Mouse (Mus musculus) forebrain, embryonic 12.5 days (tissue): ENCODE measurements around the gene Dgkb. TPM values are rescaled to one million over a fixed set of nuclear protein-coding genes. Genes with fewer than 3 reads are reported as not detected.

Experiments used
- ATAC-seq: fragments of 200-750 bp; cut with Nextera tagmentation; 2 replicates; pipeline ENCODE4 v1.8.0; 2017; ENCODE audit warnings: moderate TSS enrichment; ENCODE audit not compliant: low FRiP score
- H3K27ac ChIP-seq: fragments of 300-500 bp; sonication (generic); 2 replicates; pipeline ENCODE4 v1.5.1; 2016; ENCODE audit warnings: mild to moderate bottlenecking
- H3K27me3 ChIP-seq: fragments of 300-500 bp; sonication (generic); 2 replicates; pipeline ENCODE4 v1.6.1; 2016; ENCODE audit warnings: mild to moderate bottlenecking
- H3K36me3 ChIP-seq: fragments of 300-500 bp; sonication (generic); replicated peaks from 2 replicates; pipeline ENCODE4 v1.6.1; 2016; ENCODE audit warnings: mild to moderate bottlenecking
- H3K4me1 ChIP-seq: fragments of 300-500 bp; sonication (generic); 2 replicates; pipeline ENCODE4 v1.6.1; 2016
- H3K4me2 ChIP-seq: fragments of 300-500 bp; sonication (generic); 2 replicates; pipeline ENCODE4 v1.6.1; 2016; ENCODE audit warnings: mild to moderate bottlenecking, moderate library complexity
- H3K4me3 ChIP-seq: fragments of 300-500 bp; sonication (generic); replicated peaks from 2 replicates; pipeline ENCODE4 v1.5.1; 2016; ENCODE audit warnings: mild to moderate bottlenecking
- H3K9ac ChIP-seq: fragments of 300-500 bp; sonication (generic); 2 replicates; pipeline ENCODE4 v1.6.1; 2016; ENCODE audit warnings: mild to moderate bottlenecking
- H3K9me3 ChIP-seq: fragments of 300-500 bp; sonication (generic); 2 replicates; pipeline ENCODE4 v1.6.1; 2016
- WGBS: fragments of 180-500 bp; shearing (Covaris S2); methylation state at CpG from one replicate; pipeline ENCODE4 v1.1.7; 2016; 5-methylcytosine and 5-hydroxymethylcytosine counted together
- polyA plus RNA-seq: library from polyadenylated mRNA; unstranded; fragments of >200 nt; fragmentation: Nextera tagmentation; extraction: Ambion mirVana; gene quantifications from 2 replicates; pipeline ENCODE4 v1.2.1, GENCODE M21; 2016

Dgkb gene
- 2.7 and 2.9 TPM in 2 replicates for polyA plus RNA-seq

- H3K4me2 ChIP-seq: no peak within 1 kb of the TSS
- WGBS: 57% methylated on average over 3 of the region's 3 CpGs
- no peak for ATAC-seq
These were observed at the start of gene Dgkb for GRCm38 (mm10) chr12:37817426-37817825. Dgkb (plus strand) TSS chr12:37817726.

DNA sequence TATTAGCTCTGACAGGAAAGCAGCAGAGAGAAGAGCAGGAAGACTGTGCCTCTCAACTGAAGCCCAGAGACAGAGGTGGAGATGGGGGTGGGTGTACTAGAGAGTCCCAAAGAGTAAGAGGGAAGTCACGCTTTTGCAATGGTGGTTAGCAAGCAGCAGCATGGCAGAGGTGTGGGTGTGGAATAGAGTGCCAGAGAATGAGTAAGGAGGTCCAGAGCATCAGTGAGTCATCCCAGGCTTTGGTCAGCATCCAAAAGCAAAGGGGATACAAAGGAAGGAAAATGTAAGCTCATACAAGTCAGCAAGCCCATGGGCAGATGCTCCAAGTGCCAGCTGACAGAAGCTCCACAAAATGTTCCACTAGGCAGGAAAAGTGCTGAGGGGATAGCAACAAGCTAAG is 47.7 kb upstream of the Dgkb start:
- Histone ChIP-seq H3K9me3 (no peaks in the 10 kb centered on the region), H3K9ac (no peak overlapping the region), H3K27me3 (no peaks in the 10 kb centered on the region), H3K4me3 (no peak overlapping the region), H3K27ac (no peak overlapping the region), H3K4me1 (peaks cover 3% of the 10 kb centered on the region), H3K36me3 (no peaks in the 10 kb centered on the region), H3K4me2 (no peak overlapping the region)
- WGBS: 88% methylated on average over 1 of the region's 1 CpGs
- ATAC-seq: no peak

More at GRCm38 (mm10) chr12:37817426-37817825, at the start of gene Dgkb:
- Histone ChIP-seq H3K9me3 (no peaks in the 10 kb centered on the region), H3K4me1 (no peaks in the 10 kb centered on the region), H3K27ac (no peak within 1 kb of the TSS), H3K27me3 (no peaks in the 10 kb centered on the region), H3K9ac (no peak within 1 kb of the TSS), H3K36me3 (no peaks in the 10 kb centered on the region), H3K4me3 (no peak within 1 kb of the TSS)

DNA sequence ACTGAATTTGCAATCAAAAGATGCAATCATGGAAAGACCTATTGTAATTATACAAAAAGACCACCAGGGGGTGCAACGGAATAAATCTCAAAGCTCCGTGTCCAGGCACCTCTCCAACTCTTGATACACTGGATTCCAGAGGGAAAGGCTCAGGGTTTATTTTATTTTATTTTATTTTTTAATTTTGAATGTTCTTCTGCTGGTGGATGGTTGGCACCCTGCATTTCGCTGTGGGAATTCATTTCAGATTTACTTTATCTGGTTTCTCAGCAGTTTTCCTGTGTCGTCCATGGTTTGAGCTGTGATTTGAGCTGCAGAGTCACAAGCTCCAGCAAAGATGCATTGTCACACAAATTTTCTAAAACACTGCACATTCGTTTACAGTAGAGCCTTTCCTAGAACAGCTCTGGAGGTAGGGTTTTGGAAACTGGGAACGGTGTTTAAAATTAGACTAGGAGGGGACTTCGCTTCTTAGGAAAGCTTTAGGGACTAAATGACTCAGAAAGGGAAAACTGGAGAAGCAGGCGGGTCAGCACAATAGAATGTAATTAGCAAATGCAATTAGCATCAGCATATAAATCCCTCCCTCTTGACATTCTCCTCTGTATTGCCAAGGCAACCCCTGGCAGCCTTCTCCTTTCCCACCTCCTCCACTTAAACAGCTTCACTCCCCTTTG is 43.7 kb upstream of the Dgkb start:
- Histone ChIP-seq H3K36me3 (no peaks in the 10 kb centered on the region), H3K9me3 (no peaks in the 10 kb centered on the region), H3K27ac (peak overlapping the region; percentile 80), H3K9ac (no peak overlapping the region), H3K4me3 (peak overlapping the region; percentile 24), H3K27me3 (no peaks in the 10 kb centered on the region), H3K4me2 (peak overlapping the region; percentile 51), H3K4me1 (peaks cover 3% of the 10 kb centered on the region)
- 3% methylated on average over 8 of the region's 8 CpGs for WGBS
- ATAC-seq: peak; percentile 96

GRCm38 (mm10) chr12:37774591-37774990 is 42.9 kb upstream of the Dgkb start:
- Histone ChIP-seq H3K4me1 (peaks cover 3% of the 10 kb centered on the region), H3K27ac (no peak overlapping the region), H3K27me3 (no peaks in the 10 kb centered on the region), H3K9me3 (no peaks in the 10 kb centered on the region), H3K4me2 (no peak overlapping the region), H3K36me3 (no peaks in the 10 kb centered on the region), H3K4me3 (no peak overlapping the region), H3K9ac (no peak overlapping the region)
- ATAC-seq: peak; percentile 37; the same call in 1 of the 2 replicates
- WGBS: 39% methylated on average over 2 of the region's 2 CpGs

DNA sequence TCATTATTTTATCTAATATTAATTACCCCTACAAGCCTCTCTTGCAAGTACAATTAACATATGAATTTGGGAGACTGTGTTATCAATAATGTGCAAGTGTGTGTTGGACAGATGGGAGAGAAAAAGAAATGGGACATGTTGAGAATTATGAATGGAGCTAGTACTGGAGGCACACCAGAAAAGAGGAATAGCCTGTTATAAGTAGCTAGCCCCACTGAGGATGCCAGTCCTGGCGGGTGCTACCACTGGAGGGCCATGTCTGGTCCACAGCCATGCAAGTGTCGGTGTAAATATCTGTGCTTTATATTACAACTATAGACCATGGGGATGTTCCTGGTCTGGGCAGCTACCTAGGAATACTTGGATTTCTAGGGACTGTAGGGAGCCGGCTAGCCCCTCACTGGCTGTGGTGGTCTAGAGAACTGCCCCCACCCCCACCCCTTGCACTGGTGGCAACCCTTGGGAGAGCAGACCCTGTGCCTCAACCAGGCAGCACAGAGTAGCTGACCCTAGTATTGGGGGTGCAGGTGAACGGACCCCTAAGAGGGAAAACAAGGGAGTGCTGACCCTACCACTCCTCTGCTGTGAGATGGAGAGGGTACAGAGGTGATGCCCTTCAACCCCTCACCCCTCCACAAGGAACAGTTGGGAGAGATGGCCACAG is 21.1 kb upstream of the Dgkb start:
- Histone ChIP-seq H3K4me2 (no peak overlapping the region), H3K9ac (no peak overlapping the region), H3K27me3 (no peaks in the 10 kb centered on the region), H3K27ac (no peak overlapping the region), H3K4me1 (no peaks in the 10 kb centered on the region), H3K9me3 (no peaks in the 10 kb centered on the region), H3K36me3 (no peaks in the 10 kb centered on the region), H3K4me3 (no peak overlapping the region)
- ATAC-seq: no peak
- 93% methylated on average over 4 of the region's 4 CpGs for WGBS

DNA sequence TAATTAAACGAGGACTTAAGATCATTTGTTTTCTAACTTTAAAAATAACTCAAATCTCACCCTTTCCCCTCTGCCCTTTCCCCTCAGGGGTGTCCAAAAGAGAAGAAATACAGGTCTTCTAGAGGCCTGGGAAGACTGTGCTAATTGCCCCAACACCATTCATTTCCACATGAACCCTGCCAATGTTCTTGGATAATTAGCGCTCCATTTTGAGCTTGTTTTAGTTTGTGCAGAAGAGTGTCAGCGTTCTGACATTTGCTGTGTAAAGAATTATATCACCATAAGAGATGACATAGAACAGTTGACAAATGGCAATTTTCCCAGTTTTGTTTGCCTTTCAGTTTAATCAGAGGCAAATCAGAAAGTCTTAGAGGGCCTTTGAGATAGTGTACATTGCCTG is 3.4 kb upstream of the Dgkb start:
- Histone ChIP-seq H3K36me3 (no peaks in the 10 kb centered on the region), H3K9ac (no peak overlapping the region), H3K9me3 (no peaks in the 10 kb centered on the region), H3K27ac (no peak overlapping the region), H3K4me1 (no peaks in the 10 kb centered on the region), H3K4me2 (no peak overlapping the region), H3K4me3 (no peak overlapping the region), H3K27me3 (no peaks in the 10 kb centered on the region)
- 41% methylated on average over 3 of the region's 3 CpGs for WGBS
- ATAC-seq: no peak

DNA sequence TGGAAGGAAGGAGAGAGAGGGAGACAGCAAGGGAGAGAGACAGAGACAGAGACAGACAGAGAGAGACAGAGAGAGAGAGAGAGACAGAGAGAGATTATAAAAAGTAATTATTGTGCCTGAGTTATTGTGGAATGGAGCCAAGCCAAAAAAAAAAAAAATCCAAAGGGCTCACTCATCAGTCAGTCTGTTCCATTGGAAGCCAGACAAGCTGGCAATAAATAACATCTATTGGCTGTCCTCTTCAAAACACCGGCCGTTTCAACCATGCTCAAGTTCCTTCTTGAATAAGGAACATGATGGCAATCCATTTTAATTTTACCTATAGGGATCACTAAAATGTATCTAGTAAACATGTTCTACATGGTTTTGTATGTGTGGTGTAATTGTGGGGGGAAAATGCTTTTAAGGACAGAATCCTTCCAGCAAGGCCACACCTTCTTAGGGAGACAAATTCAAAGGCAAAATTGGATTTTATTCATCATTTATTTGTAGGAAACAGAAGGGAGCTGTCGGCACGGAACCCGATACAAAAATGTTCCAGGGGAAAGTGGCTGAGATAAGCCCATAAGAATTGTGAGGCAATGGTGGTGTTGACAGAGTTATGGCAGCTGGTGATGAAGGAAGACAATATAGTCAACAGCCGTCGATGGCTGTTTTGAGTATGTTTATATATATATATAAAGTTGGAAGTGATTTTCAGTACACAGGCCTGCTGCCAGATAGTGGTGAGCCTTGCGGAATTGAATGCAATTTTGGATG is 3.7 kb downstream of the Dgkb start:
- Histone ChIP-seq H3K4me2 (no peak overlapping the region), H3K27ac (no peak overlapping the region), H3K4me1 (no peaks in the 10 kb centered on the region), H3K9me3 (no peaks in the 10 kb centered on the region), H3K4me3 (no peak overlapping the region), H3K27me3 (no peaks in the 10 kb centered on the region), H3K9ac (no peak overlapping the region), H3K36me3 (no peaks in the 10 kb centered on the region)
- WGBS: 94% methylated on average over 8 of the region's 8 CpGs
- ATAC-seq: no peak

- Histone ChIP-seq H3K9me3 (no peaks in the 10 kb centered on the region), H3K9ac (peak overlapping the region; percentile 59), H3K27me3 (no peaks in the 10 kb centered on the region), H3K27ac (peak overlapping the region; percentile 36; the same call in 1 of the 2 replicates), H3K4me3 (peak overlapping the region; percentile 46), H3K36me3 (no peaks in the 10 kb centered on the region), H3K4me2 (peak overlapping the region; percentile 85), H3K4me1 (peaks cover 10% of the 10 kb centered on the region)
- peak; percentile 81 for ATAC-seq
- 1% methylated on average over 26 of the region's 26 CpGs for WGBS
These were observed 62.8 kb downstream of the Dgkb start for GRCm38 (mm10) chr12:37880042-37881017.

DNA sequence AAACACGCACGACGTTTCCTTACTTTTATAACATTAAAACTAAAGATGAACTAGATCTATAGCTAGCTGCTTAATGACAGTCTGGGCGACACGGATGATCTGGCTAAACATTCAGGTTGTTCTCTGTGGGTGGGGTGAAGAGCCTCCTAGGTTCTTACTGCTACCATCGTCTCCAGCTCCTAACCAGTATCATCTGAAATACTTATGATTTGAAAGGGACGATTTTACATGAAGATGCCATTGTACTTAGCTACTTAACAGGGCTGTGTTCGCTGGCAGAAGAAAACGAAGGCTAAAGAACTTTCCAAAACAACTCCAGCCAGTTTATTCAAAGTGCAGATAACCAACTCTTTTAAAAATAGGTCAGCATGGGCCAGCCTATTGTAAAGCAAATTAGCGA is 63.9 kb downstream of the Dgkb start:
- Histone ChIP-seq H3K4me1 (peaks cover 10% of the 10 kb centered on the region), H3K27ac (no peak overlapping the region), H3K4me2 (peak overlapping the region; percentile 85), H3K27me3 (no peaks in the 10 kb centered on the region), H3K36me3 (no peaks in the 10 kb centered on the region), H3K4me3 (peak overlapping the region; percentile 46), H3K9me3 (no peaks in the 10 kb centered on the region), H3K9ac (peak overlapping the region; percentile 59; the same call in 1 of the 2 replicates)
- WGBS: 2% methylated on average over 10 of the region's 10 CpGs
- no peak for ATAC-seq

DNA sequence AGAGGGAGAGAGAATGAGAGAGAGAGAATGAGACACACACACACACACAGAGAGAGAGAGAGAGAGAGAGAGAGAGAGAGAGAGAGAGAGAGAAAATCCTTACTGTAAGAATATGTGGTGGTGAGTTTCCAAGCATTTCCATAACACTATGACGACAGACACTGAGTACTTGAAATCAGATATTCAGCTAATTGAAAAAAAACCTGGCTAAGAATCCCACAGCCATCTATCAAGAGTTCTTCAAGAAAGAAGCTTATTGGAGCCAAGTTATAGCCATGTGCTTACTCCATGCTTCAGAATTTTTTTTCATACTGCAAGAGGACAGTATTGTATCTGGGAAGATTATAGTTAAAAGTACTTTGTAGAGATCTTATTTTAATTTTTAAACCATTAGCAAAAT is 65.3 kb downstream of the Dgkb start:
- Histone ChIP-seq H3K36me3 (no peaks in the 10 kb centered on the region), H3K27me3 (no peaks in the 10 kb centered on the region), H3K4me2 (no peak overlapping the region), H3K27ac (no peak overlapping the region), H3K9me3 (no peaks in the 10 kb centered on the region), H3K9ac (no peak overlapping the region), H3K4me3 (no peak overlapping the region), H3K4me1 (peaks cover 10% of the 10 kb centered on the region)
- no peak for ATAC-seq
- 72% methylated on average over 1 of the region's 1 CpGs for WGBS

- Histone ChIP-seq H3K27me3 (no peaks in the 10 kb centered on the region), H3K27ac (no peak overlapping the region), H3K4me3 (no peak overlapping the region), H3K9me3 (no peaks in the 10 kb centered on the region), H3K36me3 (no peaks in the 10 kb centered on the region), H3K4me2 (no peak overlapping the region), H3K9ac (no peak overlapping the region), H3K4me1 (peaks cover 10% of the 10 kb centered on the region)
- no peak for ATAC-seq
- 68% methylated on average over 4 of the region's 4 CpGs for WGBS
These were observed 66.3 kb downstream of the Dgkb start for GRCm38 (mm10) chr12:37883781-37884180.

- no peak for ATAC-seq
- no peaks in the 10 kb centered on the region for H3K27me3 ChIP-seq
- no peaks in the 10 kb centered on the region for H3K4me1 ChIP-seq
These were observed 71.1 kb downstream of the Dgkb start for GRCm38 (mm10) chr12:37888591-37888990.

More at GRCm38 (mm10) chr12:37888591-37888990, 71.1 kb downstream of the Dgkb start:
- Histone ChIP-seq H3K36me3 (no peaks in the 10 kb centered on the region), H3K9me3 (no peaks in the 10 kb centered on the region), H3K9ac (no peak overlapping the region), H3K27ac (no peak overlapping the region), H3K4me2 (no peak overlapping the region), H3K4me3 (no peak overlapping the region)
